Mouse (Mus musculus) G1E (cell line): ENCODE results near the gene Slc9a8. TPM values are rescaled to one million over a fixed set of nuclear protein-coding genes. Genes with fewer than 3 reads are reported as not detected.

Source experiments
- ATAC-seq: 2 replicates; pipeline ENCODE4 v1.8.0; 2016; ENCODE audit warnings: mild to moderate bottlenecking; ENCODE audit not compliant: insufficient number of reproducible peaks, poor library complexity, low FRiP score, severe bottlenecking; ENCODE audit errors: extremely low read depth
- DNase-seq: peaks from one replicate; pipeline ENCODE4 v3.0.0; 2012; ENCODE audit warnings: low spot score
- H3K27me3 ChIP-seq: 2 replicates; pipeline ENCODE4 v1.6.1; 2012; ENCODE audit warnings: mild to moderate bottlenecking, low read length, inconsistent platforms; ENCODE audit not compliant: insufficient read depth
- H3K36me3 ChIP-seq: replicated peaks from 2 replicates; pipeline ENCODE3; 2012; ENCODE audit warnings: mild to moderate bottlenecking, inconsistent platforms
- H3K4me1 ChIP-seq: 2 replicates; pipeline ENCODE4 v1.6.1; 2012; ENCODE audit warnings: low read depth, low read length, inconsistent platforms, mixed read lengths; ENCODE audit not compliant: insufficient read depth
- H3K4me3 ChIP-seq: 2 replicates; pipeline ENCODE4 v1.5.1; 2012; ENCODE audit warnings: low read depth, mild to moderate bottlenecking, inconsistent platforms, low read length, moderate library complexity, mixed read lengths
- H3K9me3 ChIP-seq: replicated peaks from 2 replicates; pipeline ENCODE4 v1.6.1; 2012; ENCODE audit warnings: inconsistent platforms
- CTCF ChIP-seq: IDR thresholded peaks from 2 replicates; pipeline ENCODE4 v1.5.1; 2012; ENCODE audit warnings: low read depth, low read length, inconsistent platforms, mixed read lengths
- GATA1 ChIP-seq: IDR thresholded peaks from 2 replicates; pipeline ENCODE4 v1.6.1; 2012; ENCODE audit warnings: borderline replicate concordance, low read length, inconsistent platforms, mixed read lengths
- GATA2 ChIP-seq: IDR thresholded peaks from 2 replicates; pipeline ENCODE4 v1.6.1; 2012; ENCODE audit warnings: low read depth, low read length, inconsistent platforms, borderline replicate concordance
- POLR2AphosphoS5 ChIP-seq: IDR thresholded peaks from 2 replicates; pipeline ENCODE4 v1.6.1; 2012; ENCODE audit warnings: low read depth, low read length, inconsistent platforms; ENCODE audit not compliant: insufficient replicate concordance
- TAL1 ChIP-seq: conservative IDR thresholded peaks from 2 replicates; pipeline ENCODE4 v1.6.1; 2012; ENCODE audit warnings: low read depth, low read length, inconsistent platforms, mixed read lengths
- polyA plus RNA-seq: library from polyadenylated mRNA; stranded (reverse); fragments of >175 nt; gene quantifications from 2 replicates; pipeline ENCODE4 v1.2.3, GENCODE M21; 2012
- total RNA-seq, 2 experiments: library from RNA; stranded (forward) in 1 of 2; stranded (reverse) in 1 of 2; fragments of 200-1000 nt in 1 of 2; fragments of >200 nt in 1 of 2; fragmentation: Nextera tagmentation in 1 of 2; gene quantifications; 2 replicates each; pipeline ENCODE4 v1.2.3; 2014 to 2017

Slc9a8 gene
- total and polyA plus RNA-seq, 3 experiments = 13.2 to 90.4 (median 24.4) TPM

GRCm38 (mm10) chr2:167512970-167513369 lies 91.5 kb downstream of the Slc9a8 start:
- TF ChIP-seq TAL1 (no peak), CTCF (peak; percentile 11; the same call in 1 of the 2 replicates)
- ATAC-seq (no peak; the same call in 1 of the 2 replicates), DNase-seq (no peak)
- no peaks in the 10 kb centered on the region for H3K27me3 ChIP-seq
- no peaks in the 10 kb centered on the region for H3K9me3 ChIP-seq
- H3K4me1 ChIP-seq = peaks cover 17% of the 10 kb centered on the region
- H3K4me3 ChIP-seq = no peak overlapping the region
- peaks cover 97% of the 10 kb centered on the region for H3K36me3 ChIP-seq

GRCm38 (mm10) chr2:167514641-167515040 lies 93.1 kb downstream of the Slc9a8 start:
- Histone ChIP-seq H3K4me1 (peaks cover 13% of the 10 kb centered on the region), H3K4me3 (no peak overlapping the region), H3K9me3 (no peaks in the 10 kb centered on the region), H3K27me3 (no peaks in the 10 kb centered on the region), H3K36me3 (peaks cover 90% of the 10 kb centered on the region)
- ATAC-seq (no peak), DNase-seq (no peak)
- TF ChIP-seq GATA1 = no peak
- TF ChIP-seq CTCF = no peak
- TF ChIP-seq GATA2 = no peak
- no peak for TF ChIP-seq TAL1
- no peak for TF ChIP-seq POLR2AphosphoS5

GRCm38 (mm10) chr2:167515688-167516087 lies 94.2 kb downstream of the Slc9a8 start:
- Histone ChIP-seq H3K4me3 (no peak overlapping the region), H3K36me3 (peaks cover 81% of the 10 kb centered on the region), H3K27me3 (no peaks in the 10 kb centered on the region), H3K9me3 (no peaks in the 10 kb centered on the region), H3K4me1 (peaks cover 4% of the 10 kb centered on the region)
- DNase-seq (no peak), ATAC-seq (no peak)
- no peak for TF ChIP-seq GATA2
- no peak for TF ChIP-seq CTCF
- TF ChIP-seq TAL1 = no peak
- TF ChIP-seq GATA1 = no peak
- TF ChIP-seq POLR2AphosphoS5 = no peak

GRCm38 (mm10) chr2:167519606-167520252 lies 98.2 kb downstream of the Slc9a8 start:
- H3K27me3 ChIP-seq = no peaks in the 10 kb centered on the region
- TF ChIP-seq POLR2AphosphoS5 = no peak
- TF ChIP-seq GATA1 = no peak
- no peak for TF ChIP-seq TAL1
- no peak for TF ChIP-seq GATA2
- no peak; the same call in 1 of the 2 replicates for TF ChIP-seq CTCF
- DNase-seq = no peak
- H3K4me1 ChIP-seq = no peaks in the 10 kb centered on the region
- H3K4me3 ChIP-seq = no peak overlapping the region
- no peaks in the 10 kb centered on the region for H3K9me3 ChIP-seq
- peaks cover 41% of the 10 kb centered on the region for H3K36me3 ChIP-seq
- no peak for ATAC-seq

Other genes with a start within 250 kb of the Slc9a8 start
- gene Kcnb1, start 231.6 kb upstream of the Slc9a8 start, total RNA-seq (2014; fragmentation: Nextera tagmentation) = not detected in 2 replicates
- gene Kcnb1, start 231.6 kb upstream of the Slc9a8 start, total RNA-seq (2017) = 0.22 TPM in 1 of 2 replicates, not detected in the other
- not detected in 2 replicates for gene Kcnb1, start 231.6 kb upstream of the Slc9a8 start, polyA plus RNA-seq
- not detected in 2 replicates for gene Ptgis, start 181.1 kb upstream of the Slc9a8 start, total RNA-seq (2014; fragmentation: Nextera tagmentation)
- gene Ptgis, start 181.1 kb upstream of the Slc9a8 start, total RNA-seq (2017) = 0.06 TPM in 1 of 2 replicates, not detected in the other
- not detected in 2 replicates for gene Ptgis, start 181.1 kb upstream of the Slc9a8 start, polyA plus RNA-seq
- gene B4galt5, start 72.5 kb upstream of the Slc9a8 start, total RNA-seq (2014; fragmentation: Nextera tagmentation) = 0.23 TPM in 1 of 2 replicates, not detected in the other
- gene B4galt5, start 72.5 kb upstream of the Slc9a8 start, total RNA-seq (2017) = 0.44 and 1.1 TPM in 2 replicates
- 0.61 and 0.70 TPM in 2 replicates for gene B4galt5, start 72.5 kb upstream of the Slc9a8 start, polyA plus RNA-seq
- gene Rnf114, start 70.9 kb downstream of the Slc9a8 start, total RNA-seq (2014; fragmentation: Nextera tagmentation) = 41.5 and 48.2 TPM in 2 replicates
- 32.1 and 37.8 TPM in 2 replicates for gene Rnf114, start 70.9 kb downstream of the Slc9a8 start, total RNA-seq (2017)
- gene Rnf114, start 70.9 kb downstream of the Slc9a8 start, polyA plus RNA-seq = 16.8 and 18.4 TPM in 2 replicates
- 11.6 and 16.2 TPM in 2 replicates for gene Spata2, start 71.2 kb downstream of the Slc9a8 start, total RNA-seq (2014; fragmentation: Nextera tagmentation)
- 6.7 and 7.6 TPM in 2 replicates for gene Spata2, start 71.2 kb downstream of the Slc9a8 start, total RNA-seq (2017)
- 26.5 and 27.9 TPM in 2 replicates for gene Spata2, start 71.2 kb downstream of the Slc9a8 start, polyA plus RNA-seq
- not detected in 2 replicates for gene Snai1, start 116.5 kb downstream of the Slc9a8 start, total RNA-seq (2014; fragmentation: Nextera tagmentation)
- gene Snai1, start 116.5 kb downstream of the Slc9a8 start, total RNA-seq (2017) = not detected in 2 replicates
- not detected in 2 replicates for gene Snai1, start 116.5 kb downstream of the Slc9a8 start, polyA plus RNA-seq
- gene Ube2v1, start 210.4 kb downstream of the Slc9a8 start, total RNA-seq (2014; fragmentation: Nextera tagmentation) = 149 and 162 TPM in 2 replicates
- 81.3 and 83.9 TPM in 2 replicates for gene Ube2v1, start 210.4 kb downstream of the Slc9a8 start, total RNA-seq (2017)
- 197 and 203 TPM in 2 replicates for gene Ube2v1, start 210.4 kb downstream of the Slc9a8 start, polyA plus RNA-seq
- gene Gm20431, start 239.8 kb downstream of the Slc9a8 start, total RNA-seq (2014; fragmentation: Nextera tagmentation) = 6.2 and 8.1 TPM in 2 replicates
- gene Gm20431, start 239.8 kb downstream of the Slc9a8 start, total RNA-seq (2017) = 0.11 TPM in 1 of 2 replicates, not detected in the other
- not detected in 2 replicates for gene Gm20431, start 239.8 kb downstream of the Slc9a8 start, polyA plus RNA-seq